Mouse (Mus musculus): ENCODE measurements around the gene Aven. TPM values are rescaled to one million over a fixed set of nuclear protein-coding genes. Genes with fewer than 3 reads are reported as not detected.

Aven gene
- polyA plus RNA-seq, 1 experiment from 2014 or later, result 5.3 TPM

- H3K4me3 ChIP-seq, result peak overlapping the region; percentile 74
- peak overlapping the region; percentile 99 for H3K27ac ChIP-seq
- no peaks in the 10 kb centered on the region for H3K9me3 ChIP-seq (replicated peaks)
- peak overlapping the region; percentile 76 for H3K4me2 ChIP-seq
- H3K4me1 ChIP-seq (replicated peaks), result peaks cover 11% of the 10 kb centered on the region
- 6% methylated on average over 9 of the region's 9 CpGs for WGBS
- no peaks in the 10 kb centered on the region for H3K27me3 ChIP-seq
- no peaks in the 10 kb centered on the region for H3K36me3 ChIP-seq
- peak; percentile 12; the same call in 1 of the 2 replicates for ATAC-seq (replicated peaks; ENCODE audit: insufficient number of reproducible peaks, insufficient read depth, low FRiP score, low read depth)
- H3K9ac ChIP-seq, result peak overlapping the region; percentile 91
These were observed 321 bp upstream of the Aven start for GRCm38 (mm10) chr2:112492431-112492855.

DNA sequence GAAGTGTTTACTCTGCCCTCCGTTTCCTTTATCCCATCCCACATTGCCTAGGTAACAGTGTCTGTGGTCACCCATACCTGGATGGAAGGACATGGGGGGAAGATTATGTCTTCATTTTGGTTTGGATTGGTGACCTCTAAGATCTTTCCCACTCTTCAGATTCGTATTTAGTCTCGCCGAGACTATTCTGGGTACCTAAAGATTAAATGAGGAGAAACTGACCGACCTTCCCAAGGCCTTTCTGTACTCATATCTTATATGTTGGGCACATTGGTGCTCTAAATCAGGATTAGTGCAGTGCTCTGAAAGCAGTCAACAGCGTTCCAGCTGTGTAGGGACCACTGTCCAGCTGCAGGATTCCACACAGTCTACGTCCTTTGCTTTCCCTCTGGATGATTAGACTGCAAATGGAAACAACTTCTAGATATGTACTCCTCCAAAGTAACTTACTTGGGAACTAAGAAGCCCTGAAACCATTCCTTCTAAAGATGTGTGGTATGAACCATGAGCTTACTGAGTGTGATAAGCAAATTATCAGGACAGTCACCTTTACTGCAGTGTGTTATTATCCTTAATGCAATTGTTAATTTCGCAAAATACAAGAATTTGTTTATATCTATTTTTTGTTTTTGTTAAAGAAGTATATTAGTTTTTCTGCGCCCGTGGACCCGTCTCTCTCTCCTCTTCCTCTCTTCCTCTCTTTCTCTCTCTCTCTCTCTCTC is 936 bp downstream of the Aven start:
- Histone ChIP-seq H3K27me3 (no peaks in the 10 kb centered on the region), H3K4me1 (replicated peaks) (peaks cover 17% of the 10 kb centered on the region), H3K4me3 (peak overlapping the region; percentile 74), H3K27ac (peak overlapping the region; percentile 99), H3K4me2 (peak overlapping the region; percentile 76), H3K9me3 (replicated peaks) (no peaks in the 10 kb centered on the region), H3K36me3 (no peaks in the 10 kb centered on the region), H3K9ac (peak overlapping the region; percentile 91)
- WGBS, result 37% methylated on average over 11 of the region's 11 CpGs
- ATAC-seq (replicated peaks; ENCODE audit: insufficient number of reproducible peaks, insufficient read depth, low FRiP score, low read depth), result peak; percentile 1; the same call in 1 of the 2 replicates

- H3K9ac ChIP-seq, result no peak overlapping the region
- H3K4me2 ChIP-seq, result no peak overlapping the region
- H3K27me3 ChIP-seq, result no peaks in the 10 kb centered on the region
- no peaks in the 10 kb centered on the region for H3K9me3 ChIP-seq (replicated peaks)
- H3K36me3 ChIP-seq, result no peaks in the 10 kb centered on the region
- ATAC-seq (replicated peaks; ENCODE audit: insufficient number of reproducible peaks, insufficient read depth, low FRiP score, low read depth), result no peak
- WGBS, result 66% methylated on average over 7 of the region's 7 CpGs
- H3K4me3 ChIP-seq, result no peak overlapping the region
- H3K4me1 ChIP-seq (replicated peaks), result peaks cover 16% of the 10 kb centered on the region
- H3K27ac ChIP-seq, result 0 out of 2 replicates have a peak overlapping the region, but pooled peaks have one; percentile 4
These were observed 5.1 kb downstream of the Aven start for GRCm38 (mm10) chr2:112497851-112498250.

GRCm38 (mm10) chr2:112501209-112501608 is 8.4 kb downstream of the Aven start:
- Histone ChIP-seq H3K36me3 (no peaks in the 10 kb centered on the region), H3K9ac (no peak overlapping the region), H3K4me1 (replicated peaks) (peaks cover 12% of the 10 kb centered on the region), H3K27ac (no peak overlapping the region), H3K9me3 (replicated peaks) (no peaks in the 10 kb centered on the region), H3K4me3 (no peak overlapping the region), H3K27me3 (no peaks in the 10 kb centered on the region), H3K4me2 (no peak overlapping the region)
- WGBS, result 5% methylated on average over 6 of the region's 6 CpGs
- ATAC-seq (replicated peaks; ENCODE audit: insufficient number of reproducible peaks, insufficient read depth, low FRiP score, low read depth), result peak; percentile 77

GRCm38 (mm10) chr2:112503978-112504377 is 11.2 kb downstream of the Aven start:
- 83% methylated on average over 6 of the region's 6 CpGs for WGBS
- Histone ChIP-seq H3K36me3 (no peaks in the 10 kb centered on the region), H3K27me3 (no peaks in the 10 kb centered on the region), H3K4me2 (no peak overlapping the region), H3K9me3 (replicated peaks) (no peaks in the 10 kb centered on the region), H3K4me1 (replicated peaks) (peaks cover 6% of the 10 kb centered on the region; the same call in 1 of the 2 replicates), H3K4me3 (no peak overlapping the region), H3K9ac (no peak overlapping the region), H3K27ac (no peak overlapping the region)
- no peak for ATAC-seq (replicated peaks; ENCODE audit: insufficient number of reproducible peaks, insufficient read depth, low FRiP score, low read depth)

- Histone ChIP-seq H3K4me3 (no peak overlapping the region), H3K4me2 (no peak overlapping the region), H3K27ac (no peak overlapping the region), H3K27me3 (no peaks in the 10 kb centered on the region), H3K4me1 (replicated peaks) (no peaks in the 10 kb centered on the region), H3K9ac (no peak overlapping the region), H3K9me3 (replicated peaks) (no peaks in the 10 kb centered on the region), H3K36me3 (no peaks in the 10 kb centered on the region)
- no peak for ATAC-seq (replicated peaks; ENCODE audit: insufficient number of reproducible peaks, insufficient read depth, low FRiP score, low read depth)
- 65% methylated on average over 5 of the region's 5 CpGs for WGBS
These were observed 14.2 kb downstream of the Aven start for GRCm38 (mm10) chr2:112506841-112507435.

DNA sequence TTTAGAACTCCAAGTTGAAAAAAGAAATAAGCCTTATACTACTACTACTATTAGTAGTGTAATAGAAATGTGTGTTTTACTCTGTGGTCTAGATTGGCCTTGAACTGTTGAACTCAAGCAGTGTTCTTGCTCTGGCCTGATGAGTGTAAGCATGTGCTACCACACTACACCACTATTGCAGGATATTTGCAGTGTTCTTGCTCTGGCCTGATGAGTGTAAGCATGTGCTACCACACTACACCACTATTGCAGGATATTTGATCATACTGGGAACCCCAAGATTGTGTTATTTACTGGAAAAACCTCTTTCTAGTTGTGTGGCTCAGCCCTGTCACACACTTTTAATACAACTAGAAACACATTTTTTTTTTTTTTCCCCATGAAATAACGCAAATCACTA is 14.7 kb downstream of the Aven start:
- Histone ChIP-seq H3K4me2 (no peak overlapping the region), H3K4me3 (no peak overlapping the region), H3K9ac (no peak overlapping the region), H3K27me3 (no peaks in the 10 kb centered on the region), H3K9me3 (replicated peaks) (no peaks in the 10 kb centered on the region), H3K27ac (no peak overlapping the region), H3K36me3 (no peaks in the 10 kb centered on the region), H3K4me1 (replicated peaks) (no peaks in the 10 kb centered on the region)
- ATAC-seq (replicated peaks; ENCODE audit: insufficient number of reproducible peaks, insufficient read depth, low FRiP score, low read depth), result no peak
- WGBS, result 93% methylated on average over 1 of the region's 1 CpGs

GRCm38 (mm10) chr2:112510140-112510539 is 17.4 kb downstream of the Aven start:
- H3K4me3 ChIP-seq, result no peak overlapping the region
- no peak overlapping the region for H3K9ac ChIP-seq
- no peak overlapping the region for H3K27ac ChIP-seq
- H3K9me3 ChIP-seq (replicated peaks), result no peaks in the 10 kb centered on the region
- H3K27me3 ChIP-seq, result no peaks in the 10 kb centered on the region
- H3K36me3 ChIP-seq, result no peaks in the 10 kb centered on the region
- no peak overlapping the region for H3K4me2 ChIP-seq
- 60% methylated on average over 4 of the region's 4 CpGs for WGBS
- H3K4me1 ChIP-seq (replicated peaks), result no peaks in the 10 kb centered on the region
- no peak for ATAC-seq (replicated peaks; ENCODE audit: insufficient number of reproducible peaks, insufficient read depth, low FRiP score, low read depth)

DNA sequence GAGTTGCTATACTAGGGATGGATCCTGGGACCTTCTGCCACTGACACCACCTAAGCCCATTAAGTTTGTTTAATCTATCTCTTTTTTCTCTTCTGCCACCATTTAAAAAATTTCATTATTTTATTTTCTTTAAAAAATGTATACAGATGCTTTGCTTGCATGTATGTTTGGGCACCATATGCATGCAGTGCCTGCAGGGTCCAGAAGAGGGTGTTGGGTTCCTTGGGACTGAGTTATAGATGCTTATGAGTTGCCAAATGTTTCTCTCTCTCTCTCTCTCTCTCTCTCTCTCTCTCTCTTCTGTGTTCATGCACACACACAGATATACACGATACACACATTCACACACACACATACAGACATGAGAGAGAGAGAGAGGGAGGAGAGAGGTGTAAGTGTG is 20.3 kb downstream of the Aven start:
- Histone ChIP-seq H3K4me2 (no peak overlapping the region), H3K9ac (no peak overlapping the region), H3K27me3 (no peaks in the 10 kb centered on the region), H3K4me1 (replicated peaks) (no peaks in the 10 kb centered on the region), H3K36me3 (no peaks in the 10 kb centered on the region), H3K9me3 (replicated peaks) (no peaks in the 10 kb centered on the region), H3K27ac (no peak overlapping the region), H3K4me3 (no peak overlapping the region)
- ATAC-seq (replicated peaks; ENCODE audit: insufficient number of reproducible peaks, insufficient read depth, low FRiP score, low read depth), result no peak
- 91% methylated on average over 1 of the region's 1 CpGs for WGBS

DNA sequence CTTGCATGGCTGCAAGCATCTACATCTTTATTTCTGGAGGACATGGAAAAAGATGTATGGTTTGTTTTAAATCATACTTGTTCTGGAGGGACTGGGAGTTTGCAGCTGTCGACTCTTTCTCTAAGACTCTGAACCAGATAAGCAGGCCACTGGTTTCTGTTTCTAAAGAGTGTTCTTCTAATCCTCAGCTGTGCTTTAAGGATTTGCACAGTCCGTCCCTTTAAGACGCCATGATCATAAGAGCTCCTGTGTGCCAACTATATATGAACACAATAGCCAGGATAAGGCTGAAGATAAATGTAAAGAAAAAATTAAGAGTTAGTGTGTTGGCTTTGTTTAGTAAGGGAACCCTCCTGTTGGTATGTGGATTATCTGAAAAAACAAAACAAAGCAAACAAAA is 24.0 kb downstream of the Aven start:
- ATAC-seq (replicated peaks; ENCODE audit: insufficient number of reproducible peaks, insufficient read depth, low FRiP score, low read depth), result no peak
- Histone ChIP-seq H3K4me3 (no peak overlapping the region), H3K4me1 (replicated peaks) (no peaks in the 10 kb centered on the region), H3K4me2 (no peak overlapping the region), H3K9ac (no peak overlapping the region), H3K27ac (no peak overlapping the region), H3K9me3 (replicated peaks) (no peaks in the 10 kb centered on the region), H3K36me3 (no peaks in the 10 kb centered on the region), H3K27me3 (no peaks in the 10 kb centered on the region)
- WGBS, result 53% methylated on average over 3 of the region's 3 CpGs

- Histone ChIP-seq H3K9me3 (replicated peaks) (no peaks in the 10 kb centered on the region), H3K36me3 (no peaks in the 10 kb centered on the region), H3K4me3 (no peak overlapping the region), H3K4me2 (no peak overlapping the region), H3K9ac (no peak overlapping the region), H3K27me3 (no peaks in the 10 kb centered on the region), H3K4me1 (replicated peaks) (no peaks in the 10 kb centered on the region), H3K27ac (no peak overlapping the region)
- WGBS, result 90% methylated on average over 3 of the region's 3 CpGs
- ATAC-seq (replicated peaks; ENCODE audit: insufficient number of reproducible peaks, insufficient read depth, low FRiP score, low read depth), result no peak
These were observed 24.5 kb downstream of the Aven start for GRCm38 (mm10) chr2:112517218-112517617.

- ATAC-seq (replicated peaks; ENCODE audit: insufficient number of reproducible peaks, insufficient read depth, low FRiP score, low read depth), result no peak
- no peaks in the 10 kb centered on the region for H3K4me1 ChIP-seq (replicated peaks)
- H3K27me3 ChIP-seq, result no peaks in the 10 kb centered on the region
- no peaks in the 10 kb centered on the region for H3K36me3 ChIP-seq
- H3K4me3 ChIP-seq, result no peak overlapping the region
- no peaks in the 10 kb centered on the region for H3K9me3 ChIP-seq (replicated peaks)
- no peak overlapping the region for H3K27ac ChIP-seq
- H3K9ac ChIP-seq, result no peak overlapping the region
- H3K4me2 ChIP-seq, result no peak overlapping the region
These were observed 25.8 kb downstream of the Aven start for GRCm38 (mm10) chr2:112518541-112518940.
